Mouse (Mus musculus) ES-E14 (cell line): ENCODE results near the gene Rnf207.

ENCODE experiments used
- HCFC1 ChIP-seq: IDR thresholded peaks from 2 replicates; pipeline ENCODE4 v1.6.1; 2012; ENCODE audit warnings: low read length, inconsistent platforms, borderline replicate concordance; ENCODE audit not compliant: insufficient read depth
- ZC3H11A ChIP-seq: IDR thresholded peaks from 2 replicates; pipeline ENCODE4 v1.6.1; 2012; ENCODE audit warnings: low read depth, mild to moderate bottlenecking, inconsistent platforms, low read length, borderline replicate concordance

DNA sequence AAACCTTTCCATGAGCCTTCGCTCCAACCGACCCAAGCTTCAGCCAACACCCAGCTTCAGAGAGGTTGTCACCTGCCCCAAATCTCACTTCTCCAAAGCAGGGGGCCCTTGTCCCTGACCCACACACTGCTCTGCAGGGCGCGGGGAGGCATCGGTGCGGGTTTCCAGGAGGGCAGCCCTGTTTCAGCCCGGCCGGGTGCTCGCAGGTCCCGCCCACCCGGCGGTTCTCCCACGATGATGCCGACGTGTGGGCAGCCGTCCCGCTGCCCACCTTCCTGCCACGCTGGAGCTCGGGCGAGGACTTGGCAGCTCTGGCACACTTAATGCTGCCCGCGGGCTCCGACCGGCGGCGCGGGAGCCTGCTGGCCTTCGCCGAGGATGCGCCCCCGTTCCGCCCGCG lies 36.1 kb downstream of the Rnf207 start:
- no peak for TF ChIP-seq ZC3H11A
- TF ChIP-seq HCFC1 = no peak
